Comparison of ENCODE assay signal across 15 mouse cellular contexts in genomic region chr1:87770486-87770885, GRCm38 (mm10). TPM values are rescaled to one million over a fixed set of nuclear protein-coding genes. Genes with fewer than 3 reads are reported as not detected.
"Had no signal": no experiment of that assay in that cellular context is flagged by ENCODE, and none has a peak within 500 bp of the region (broad histone marks: within the 10 kb centered on the region; RNA-seq: fewer than 3 reads in every experiment).

No protein-coding gene starts in this region.

- H3K27ac ChIP-seq: layer of hippocampus, adult 2 months; limb, embryonic 13.5 days; midbrain, embryonic 13.5 days; stomach, embryonic 15.5 days had no signal

- H3K4me2 ChIP-seq: limb, embryonic 13.5 days; midbrain, embryonic 13.5 days; stomach, embryonic 15.5 days had no signal

- ATAC-seq: intestine, embryonic 16.5 days; lung, postnatal 0 days; midbrain, embryonic 13.5 days had no signal

- H3K9ac ChIP-seq: limb, embryonic 13.5 days; midbrain, embryonic 13.5 days; stomach, embryonic 15.5 days had no signal

- H3K4me3 ChIP-seq: layer of hippocampus, adult 2 months; limb, embryonic 13.5 days; midbrain, embryonic 13.5 days; stomach, embryonic 15.5 days had no signal

- DNase-seq: kidney, adult 8-10 months; kidney, postnatal 36 days; left cerebral cortex, postnatal 4 days; lung, adult 2 months; lung, postnatal 36 days; right cerebral cortex, postnatal 14 days; thymus, adult 2 months; thymus, postnatal 25 days had no signal

- H3K9me3 ChIP-seq: limb, embryonic 13.5 days; midbrain, embryonic 13.5 days; stomach, embryonic 15.5 days had no signal

- H3K27me3 ChIP-seq: limb, embryonic 13.5 days; midbrain, embryonic 13.5 days; stomach, embryonic 15.5 days had no signal

- H3K4me1 ChIP-seq: limb, embryonic 13.5 days; midbrain, embryonic 13.5 days; stomach, embryonic 15.5 days had no signal

RNA-seq across cellular contexts. Expression of gene Sag, which starts 33.0 kb away (rescaled TPM):
- total RNA-seq: midbrain, postnatal 0 days had no signal
